Mouse (Mus musculus) T-cell, adult 2 months (primary cell): ENCODE data around the gene Kdm2b.
A peak's percentile ranks its signal among the peaks of the same experiment; 100 is the strongest.

Experiments
- DNase-seq: peaks from one replicate; pipeline ENCODE4 v3.0.0; 2022; ENCODE audit warnings: low spot score

Kdm2b gene

GRCm38 (mm10) chr5:122989551-122990330 is at the start of gene Kdm2b:
Gene Kdm2b (minus strand): TSS chr5:122989823.
- peak; percentile 54 for DNase-seq

GRCm38 (mm10) chr5:123039120-123039752 is 49.6 kb upstream of the Kdm2b start:
- peak; percentile 84 for DNase-seq

- DNase-seq: no peak
These were observed 48.5 kb upstream of the Kdm2b start for GRCm38 (mm10) chr5:123038115-123038514.

- DNase-seq: no peak
These were observed 45.9 kb upstream of the Kdm2b start for GRCm38 (mm10) chr5:123035564-123035963.

- DNase-seq: no peak
These were observed 45.5 kb upstream of the Kdm2b start for GRCm38 (mm10) chr5:123035089-123035488.

GRCm38 (mm10) chr5:123033646-123034160 is 44.1 kb upstream of the Kdm2b start:
- DNase-seq: no peak

GRCm38 (mm10) chr5:123031312-123031711 is 41.7 kb upstream of the Kdm2b start:
- DNase-seq: no peak

GRCm38 (mm10) chr5:123029729-123030128 is 40.1 kb upstream of the Kdm2b start:
- DNase-seq: no peak

GRCm38 (mm10) chr5:123027436-123027835 is 37.8 kb upstream of the Kdm2b start:
- no peak for DNase-seq

- no peak for DNase-seq
These were observed 36.8 kb upstream of the Kdm2b start for GRCm38 (mm10) chr5:123026414-123026813.

GRCm38 (mm10) chr5:123024965-123025573 is 35.4 kb upstream of the Kdm2b start:
- DNase-seq: no peak

GRCm38 (mm10) chr5:123024312-123024711 is 34.7 kb upstream of the Kdm2b start:
- no peak for DNase-seq

- no peak for DNase-seq
These were observed 33.4 kb upstream of the Kdm2b start for GRCm38 (mm10) chr5:123023049-123023448.

GRCm38 (mm10) chr5:123021438-123021837 is 31.8 kb upstream of the Kdm2b start:
- peak; percentile 55 for DNase-seq

GRCm38 (mm10) chr5:123020426-123020825 is 30.8 kb upstream of the Kdm2b start:
- no peak for DNase-seq

- no peak for DNase-seq
These were observed 29.9 kb upstream of the Kdm2b start for GRCm38 (mm10) chr5:123019336-123020016.

- peak; percentile 34 for DNase-seq
These were observed 27.9 kb upstream of the Kdm2b start for GRCm38 (mm10) chr5:123017504-123017903.

- DNase-seq: peak; percentile 57
These were observed 26.3 kb upstream of the Kdm2b start for GRCm38 (mm10) chr5:123015915-123016314.

- DNase-seq: peak; percentile 97
These were observed 25.4 kb upstream of the Kdm2b start, which contains the start of gene Orai1 for GRCm38 (mm10) chr5:123014753-123015701. Gene Orai1 (plus strand): TSS chr5:123015074.

GRCm38 (mm10) chr5:123013599-123014315 is 24.1 kb upstream of the Kdm2b start:
- DNase-seq: peak; percentile 72
